Mouse (Mus musculus): ENCODE measurements around the gene Lypd4. TPM values are rescaled to one million over a fixed set of nuclear protein-coding genes. Genes with fewer than 3 reads are reported as not detected.

Lypd4 gene
- total and polyA plus RNA-seq, 2 experiments from 2014 or later: 0.28 TPM; not detected in 1

- no peak for TF ChIP-seq CTCF (IDR thresholded peaks at IDR 0.05)
- H3K9me3 ChIP-seq (ENCODE audit: low read length): no peaks in the 10 kb centered on the region
- H3K9ac ChIP-seq (replicated peaks; ENCODE audit: low read length, poor library complexity, severe bottlenecking): no peak overlapping the region
- 35% methylated on average over 17 of the region's 17 CpGs for WGBS
- no peaks in the 10 kb centered on the region for H3K27me3 ChIP-seq (ENCODE audit: insufficient read depth, low read length)
- no peaks in the 10 kb centered on the region for H3K36me3 ChIP-seq (ENCODE audit: insufficient read depth, low read length)
- no peaks in the 10 kb centered on the region for H3K4me1 ChIP-seq (ENCODE audit: insufficient read depth, low read length)
- H3K4me2 ChIP-seq (ENCODE audit: low read depth, low read length, poor library complexity, severe bottlenecking): no peak overlapping the region
- DNase-seq (ENCODE audit: low spot score) (no peak), ATAC-seq (ENCODE audit: low FRiP score) (no peak)
- no peak overlapping the region for H3K4me3 ChIP-seq (ENCODE audit: low read depth, low read length)
- no peak overlapping the region for H3K27ac ChIP-seq (ENCODE audit: low read depth, low read length)
Measured at GRCm38 (mm10) chr7:24869080-24869479, 661 bp downstream of the Lypd4 start.

GRCm38 (mm10) chr7:24864156-24864555, 5.6 kb downstream of the Lypd4 start:
- no peak overlapping the region for H3K27ac ChIP-seq (ENCODE audit: low read depth, low read length)
- no peak overlapping the region for H3K4me3 ChIP-seq (ENCODE audit: low read depth, low read length)
- 17% methylated on average over 6 of the region's 6 CpGs for WGBS
- H3K36me3 ChIP-seq (ENCODE audit: insufficient read depth, low read length): no peaks in the 10 kb centered on the region
- no peaks in the 10 kb centered on the region for H3K4me1 ChIP-seq (ENCODE audit: insufficient read depth, low read length)
- DNase-seq (ENCODE audit: low spot score): no peak
- H3K9me3 ChIP-seq (ENCODE audit: low read length): no peaks in the 10 kb centered on the region
- no peak overlapping the region for H3K4me2 ChIP-seq (ENCODE audit: low read depth, low read length, poor library complexity, severe bottlenecking)
- H3K9ac ChIP-seq (replicated peaks; ENCODE audit: low read length, poor library complexity, severe bottlenecking): no peak overlapping the region
- no peaks in the 10 kb centered on the region for H3K27me3 ChIP-seq (ENCODE audit: insufficient read depth, low read length)
- ATAC-seq (ENCODE audit: low FRiP score): no peak
- TF ChIP-seq CTCF (IDR thresholded peaks at IDR 0.05): no peak

DNA sequence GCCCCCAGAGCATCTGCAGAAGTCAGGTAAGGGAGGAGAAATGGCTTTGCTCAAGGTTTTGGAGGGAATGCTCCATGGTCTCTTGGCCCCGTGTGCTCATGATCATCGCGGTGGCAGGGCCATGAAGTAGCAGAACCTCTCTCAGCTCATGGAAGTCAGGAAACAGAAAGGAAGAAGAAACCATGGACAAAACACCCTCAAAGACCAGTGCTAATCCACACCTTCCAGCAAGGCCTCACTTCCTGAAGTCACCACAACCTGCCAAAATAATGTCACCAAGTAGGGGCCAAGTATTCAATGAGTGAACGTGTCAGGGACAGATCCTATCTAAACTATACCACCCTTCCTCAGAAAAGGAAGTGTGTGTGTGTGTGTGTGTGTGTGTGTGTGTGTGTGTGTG, 6.9 kb downstream of the Lypd4 start:
- H3K4me3 ChIP-seq (ENCODE audit: low read depth, low read length): no peak overlapping the region
- H3K36me3 ChIP-seq (ENCODE audit: insufficient read depth, low read length): no peaks in the 10 kb centered on the region
- WGBS: 87% methylated on average over 4 of the region's 4 CpGs
- H3K9ac ChIP-seq (replicated peaks; ENCODE audit: low read length, poor library complexity, severe bottlenecking): no peak overlapping the region
- TF ChIP-seq CTCF (IDR thresholded peaks at IDR 0.05): no peak
- H3K27ac ChIP-seq (ENCODE audit: low read depth, low read length): no peak overlapping the region
- no peak for ATAC-seq (ENCODE audit: low FRiP score)
- H3K4me1 ChIP-seq (ENCODE audit: insufficient read depth, low read length): no peaks in the 10 kb centered on the region
- H3K27me3 ChIP-seq (ENCODE audit: insufficient read depth, low read length): no peaks in the 10 kb centered on the region
- DNase-seq (ENCODE audit: low spot score): no peak
- no peaks in the 10 kb centered on the region for H3K9me3 ChIP-seq (ENCODE audit: low read length)
- H3K4me2 ChIP-seq (ENCODE audit: low read depth, low read length, poor library complexity, severe bottlenecking): no peak overlapping the region

GRCm38 (mm10) chr7:24861913-24862312, 7.8 kb downstream of the Lypd4 start, which contains the start of gene Gm9844:
Gene Gm9844 (plus strand): TSS chr7:24862213.
- no peak for TF ChIP-seq CTCF (IDR thresholded peaks at IDR 0.05)
- WGBS: 90% methylated on average over 7 of the region's 7 CpGs

DNA sequence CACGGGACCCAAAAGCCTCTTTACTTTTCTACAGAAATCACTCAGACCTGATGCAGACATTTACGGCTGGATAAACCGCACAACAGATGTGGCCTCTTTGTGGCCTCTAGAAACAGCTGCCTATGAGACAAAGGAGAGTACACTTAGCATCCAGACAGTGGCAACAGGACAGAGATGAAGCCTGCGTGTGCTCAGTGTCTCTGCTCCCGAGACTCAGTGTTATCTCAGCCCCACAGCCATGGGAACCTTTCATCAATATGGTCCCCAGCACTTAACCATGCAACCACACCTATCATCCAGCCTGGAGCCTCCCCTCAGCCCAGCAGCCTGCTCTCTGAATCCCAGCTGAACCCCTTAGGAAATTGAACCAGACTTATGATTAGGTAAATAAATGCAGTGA, 10.5 kb downstream of the Lypd4 start:
- Histone ChIP-seq H3K9me3 (ENCODE audit: low read length) (no peaks in the 10 kb centered on the region), H3K4me3 (ENCODE audit: low read depth, low read length) (no peak overlapping the region), H3K4me2 (ENCODE audit: low read depth, low read length, poor library complexity, severe bottlenecking) (no peak overlapping the region), H3K36me3 (ENCODE audit: insufficient read depth, low read length) (no peaks in the 10 kb centered on the region), H3K4me1 (ENCODE audit: insufficient read depth, low read length) (no peaks in the 10 kb centered on the region), H3K9ac (replicated peaks; ENCODE audit: low read length, poor library complexity, severe bottlenecking) (no peak overlapping the region), H3K27ac (ENCODE audit: low read depth, low read length) (no peak overlapping the region), H3K27me3 (ENCODE audit: insufficient read depth, low read length) (no peaks in the 10 kb centered on the region)
- TF ChIP-seq CTCF (IDR thresholded peaks at IDR 0.05): no peak
- 82% methylated on average over 5 of the region's 5 CpGs for WGBS
- ATAC-seq (ENCODE audit: low FRiP score) (no peak), DNase-seq (ENCODE audit: low spot score) (no peak)

More at GRCm38 (mm10) chr7:24861913-24862312, 7.8 kb downstream of the Lypd4 start, which contains the start of gene Gm9844:
- H3K27me3 ChIP-seq (ENCODE audit: insufficient read depth, low read length): no peaks in the 10 kb centered on the region
- no peak within 1 kb of the TSS for H3K4me2 ChIP-seq (ENCODE audit: low read depth, low read length, poor library complexity, severe bottlenecking)
- no peak within 1 kb of the TSS for H3K9ac ChIP-seq (replicated peaks; ENCODE audit: low read length, poor library complexity, severe bottlenecking)
- H3K9me3 ChIP-seq (ENCODE audit: low read length): no peaks in the 10 kb centered on the region
- no peak within 1 kb of the TSS for H3K27ac ChIP-seq (ENCODE audit: low read depth, low read length)
- ATAC-seq (ENCODE audit: low FRiP score): no peak
- H3K36me3 ChIP-seq (ENCODE audit: insufficient read depth, low read length): no peaks in the 10 kb centered on the region
- no peaks in the 10 kb centered on the region for H3K4me1 ChIP-seq (ENCODE audit: insufficient read depth, low read length)
- H3K4me3 ChIP-seq (ENCODE audit: low read depth, low read length): no peak within 1 kb of the TSS
- DNase-seq (ENCODE audit: low spot score): no peak

DNA sequence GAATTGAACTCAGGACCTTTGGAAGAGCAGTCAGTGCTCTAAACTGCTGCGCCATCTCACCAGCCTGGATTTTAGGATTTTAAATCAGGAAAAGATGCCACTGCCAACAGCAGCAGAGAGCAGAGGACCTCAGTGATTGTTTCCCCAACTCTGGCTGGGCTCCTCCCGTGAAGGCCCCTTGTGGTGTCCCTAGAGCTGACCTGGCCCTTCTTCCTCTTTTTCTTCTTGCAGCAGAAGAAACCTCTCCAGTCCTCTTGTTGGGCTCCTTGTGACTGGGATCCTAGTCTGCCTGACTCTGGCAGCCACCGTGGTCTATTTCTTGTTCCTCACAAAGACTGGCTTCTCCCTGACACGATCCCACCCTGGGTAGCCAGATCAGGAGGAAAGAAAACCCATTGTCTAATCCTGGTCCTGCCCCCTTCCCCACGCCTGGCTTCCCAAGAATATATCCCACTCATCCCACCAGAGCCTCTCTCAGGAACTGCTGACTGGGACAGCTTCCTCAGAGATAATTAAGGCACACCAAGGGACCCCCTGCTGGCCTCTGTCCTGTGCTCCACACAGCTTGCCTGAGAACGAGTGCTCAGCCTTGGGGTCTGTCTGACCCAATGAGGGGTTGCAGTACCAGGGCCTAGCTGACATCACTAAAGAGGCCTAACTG, 13.2 kb downstream of the Lypd4 start:
- DNase-seq (ENCODE audit: low spot score) (no peak), ATAC-seq (ENCODE audit: low FRiP score) (no peak)
- H3K9me3 ChIP-seq (ENCODE audit: low read length): no peaks in the 10 kb centered on the region
- no peak overlapping the region for H3K4me3 ChIP-seq (ENCODE audit: low read depth, low read length)
- no peaks in the 10 kb centered on the region for H3K4me1 ChIP-seq (ENCODE audit: insufficient read depth, low read length)
- no peak overlapping the region for H3K27ac ChIP-seq (ENCODE audit: low read depth, low read length)
- no peak for TF ChIP-seq CTCF (IDR thresholded peaks at IDR 0.05)
- H3K4me2 ChIP-seq (ENCODE audit: low read depth, low read length, poor library complexity, severe bottlenecking): no peak overlapping the region
- 20% methylated on average over 6 of the region's 6 CpGs for WGBS
- H3K27me3 ChIP-seq (ENCODE audit: insufficient read depth, low read length): no peaks in the 10 kb centered on the region
- H3K36me3 ChIP-seq (ENCODE audit: insufficient read depth, low read length): no peaks in the 10 kb centered on the region
- no peak overlapping the region for H3K9ac ChIP-seq (replicated peaks; ENCODE audit: low read length, poor library complexity, severe bottlenecking)
